Comparison of ENCODE assay signal across 9 mouse cellular contexts in genomic region chr1:185695394-185695793, GRCm38 (mm10).
"Had no signal": no experiment of that assay in that cellular context is flagged by ENCODE, and none has a peak within 500 bp of the region (broad histone marks: within the 10 kb centered on the region; RNA-seq: fewer than 3 reads in every experiment).

No protein-coding gene starts in this region.

- DNase-seq: lung, adult 18-20 months; lung, embryonic 14.5 days; lung, postnatal 14 days; lung, postnatal 36 days; right cerebral cortex, postnatal 14 days; spleen, adult 18-20 months; thymus, adult 18-20 months; thymus, postnatal 14 days; thymus, postnatal 36 days had no signal
